ENCODE assay signal across 20 mouse cellular contexts in the genomic region with DNA sequence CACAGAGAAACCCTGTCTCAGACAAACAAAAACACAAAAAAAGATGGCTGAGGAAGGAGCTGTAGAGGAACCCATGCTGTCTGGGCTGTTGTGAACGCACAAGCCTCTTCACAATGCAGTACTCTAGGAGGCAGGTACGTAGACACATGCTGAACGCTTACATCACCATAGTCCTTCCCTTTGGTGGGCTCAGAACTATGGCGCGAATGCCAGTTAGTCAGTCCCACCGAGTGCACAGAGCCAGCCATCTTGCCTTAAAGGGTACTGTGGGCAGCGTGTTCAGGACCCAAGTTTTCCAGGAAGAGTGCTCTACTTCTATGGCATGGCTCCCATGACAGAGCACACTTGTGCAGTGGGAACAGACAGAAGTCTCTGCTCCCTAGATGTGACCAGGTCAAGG. TPM values are rescaled to one million over a fixed set of nuclear protein-coding genes. Genes with fewer than 3 reads are reported as not detected.
DNase-seq lines count a peak whose midpoint lies in the region; ATAC-seq and TF ChIP-seq lines count a peak whose summit lies in the region.
"Had no signal": no experiment of that assay in that cellular context is flagged by ENCODE, and none has a peak within 500 bp of the region (broad histone marks: within the 10 kb centered on the region; RNA-seq: fewer than 3 reads in every experiment).

No protein-coding gene starts in this region.

- no peak for TF ChIP-seq CTCF in hindbrain, postnatal 0 days (IDR thresholded peaks at IDR 0.05; ENCODE audit: low read depth)

- WGBS in hindbrain, embryonic 11.5 days: 90% methylated on average over 7 of the region's 7 CpGs
- WGBS in hindbrain, postnatal 0 days: 83% methylated on average over 7 of the region's 7 CpGs
- WGBS in embryonic facial prominence, embryonic 10.5 days: 94% methylated on average over 7 of the region's 7 CpGs
- 91% methylated on average over 7 of the region's 7 CpGs for WGBS in forebrain, embryonic 14.5 days
- 88% methylated on average over 7 of the region's 7 CpGs for WGBS in midbrain, embryonic 13.5 days

- H3K9me3 ChIP-seq in hindbrain, embryonic 11.5 days (ENCODE audit: control insufficient read depth, low read length): no peaks in the 10 kb centered on the region
- no peaks in the 10 kb centered on the region for H3K9me3 ChIP-seq in hindbrain, postnatal 0 days (ENCODE audit: low read length)
- H3K9me3 ChIP-seq in embryonic facial prominence, embryonic 10.5 days: no peaks in the 10 kb centered on the region
- H3K9me3 ChIP-seq in forebrain, embryonic 14.5 days (replicated peaks; ENCODE audit: control insufficient read depth, low read length): no peaks in the 10 kb centered on the region
- no peaks in the 10 kb centered on the region for H3K9me3 ChIP-seq in midbrain, embryonic 13.5 days

- ATAC-seq in hindbrain, embryonic 11.5 days (ENCODE audit: low FRiP score): no peak
- no peak for ATAC-seq in hindbrain, postnatal 0 days
- no peak for ATAC-seq in forebrain, embryonic 14.5 days
- no peak for ATAC-seq in midbrain, embryonic 13.5 days

- DNase-seq in hindbrain, embryonic 11.5 days (ENCODE audit: low spot score): no peak
- no peak for DNase-seq in hindbrain, postnatal 0 days (ENCODE audit: low spot score)
- no peak for DNase-seq in embryonic facial prominence, embryonic 10.5 days (ENCODE audit: low spot score)
- no peak for DNase-seq in forebrain, embryonic 14.5 days (ENCODE audit: low spot score)
- DNase-seq in layer of hippocampus, adult 9-10 months (ENCODE audit: low spot score): no peak
- DNase-seq in cerebellum, adult 11-12 months: no peak
- DNase-seq: adrenal gland, adult 2 months; cerebellum, adult 9-10 months; embryo, embryonic 11 days; kidney, postnatal 14 days; lung, embryonic 14.5 days; thymus, adult 18-20 months had no signal

- no peak overlapping the region for H3K9ac ChIP-seq in hindbrain, embryonic 11.5 days (ENCODE audit: low read depth, low read length)
- no peak overlapping the region for H3K9ac ChIP-seq in hindbrain, postnatal 0 days (replicated peaks; ENCODE audit: low read length)
- H3K9ac ChIP-seq in forebrain, embryonic 14.5 days (ENCODE audit: low read length): no peak overlapping the region
- no peak overlapping the region for H3K9ac ChIP-seq in midbrain, embryonic 13.5 days (replicated peaks)
- H3K9ac ChIP-seq: lung, embryonic 14.5 days had no signal

- peak overlapping the region; percentile 4 for H3K4me3 ChIP-seq in hindbrain, embryonic 11.5 days (ENCODE audit: low read depth, low read length)
- H3K4me3 ChIP-seq in hindbrain, postnatal 0 days (ENCODE audit: low read length): no peak overlapping the region
- H3K4me3 ChIP-seq in embryonic facial prominence, embryonic 10.5 days: peak overlapping the region; percentile 66
- H3K4me3 ChIP-seq in forebrain, embryonic 14.5 days (ENCODE audit: low read depth, low read length): no peak overlapping the region
- peak overlapping the region; percentile 4; the same call in 1 of the 2 replicates for H3K4me3 ChIP-seq in midbrain, embryonic 13.5 days (replicated peaks)

- peaks cover 14% of the 10 kb centered on the region for H3K4me1 ChIP-seq in hindbrain, embryonic 11.5 days (replicated peaks; ENCODE audit: control insufficient read depth, insufficient read depth, low read length)
- H3K4me1 ChIP-seq in hindbrain, postnatal 0 days (ENCODE audit: insufficient read depth, low read length): peaks cover 11% of the 10 kb centered on the region
- peaks cover 62% of the 10 kb centered on the region for H3K4me1 ChIP-seq in embryonic facial prominence, embryonic 10.5 days
- peaks cover 28% of the 10 kb centered on the region for H3K4me1 ChIP-seq in forebrain, embryonic 14.5 days (ENCODE audit: control insufficient read depth, insufficient read depth, low read length)
- H3K4me1 ChIP-seq in midbrain, embryonic 13.5 days (replicated peaks): peaks cover 68% of the 10 kb centered on the region

- H3K27ac ChIP-seq in hindbrain, embryonic 11.5 days (ENCODE audit: low read depth, low read length): peak overlapping the region; percentile 98
- no peak overlapping the region for H3K27ac ChIP-seq in hindbrain, postnatal 0 days
- no peak overlapping the region for H3K27ac ChIP-seq in embryonic facial prominence, embryonic 10.5 days (replicated peaks)
- peak overlapping the region; percentile 97 for H3K27ac ChIP-seq in forebrain, embryonic 14.5 days (ENCODE audit: low read depth, low read length)
- H3K27ac ChIP-seq in midbrain, embryonic 13.5 days: peak overlapping the region; percentile 97
- H3K27ac ChIP-seq: macrophage had no signal

- H3K36me3 ChIP-seq in hindbrain, embryonic 11.5 days (ENCODE audit: control insufficient read depth, insufficient read depth, low read length): 0 out of 2 replicates have a peak, but pooled peaks cover 3% of the 10 kb centered on the region
- no peaks in the 10 kb centered on the region for H3K36me3 ChIP-seq in hindbrain, postnatal 0 days (ENCODE audit: insufficient read depth, low read length)
- H3K36me3 ChIP-seq in embryonic facial prominence, embryonic 10.5 days (replicated peaks): peaks cover 8% of the 10 kb centered on the region
- H3K36me3 ChIP-seq in forebrain, embryonic 14.5 days (ENCODE audit: control insufficient read depth, insufficient read depth, low read length): peaks cover 5% of the 10 kb centered on the region; the same call in 1 of the 2 replicates
- H3K36me3 ChIP-seq in midbrain, embryonic 13.5 days: no peaks in the 10 kb centered on the region
- H3K36me3 ChIP-seq: G1E had no signal

- H3K4me2 ChIP-seq in hindbrain, embryonic 11.5 days (replicated peaks; ENCODE audit: low read depth, low read length): peak overlapping the region; percentile 83
- H3K4me2 ChIP-seq in hindbrain, postnatal 0 days (ENCODE audit: low read depth, low read length): no peak overlapping the region
- H3K4me2 ChIP-seq in forebrain, embryonic 14.5 days (ENCODE audit: low read length): peak overlapping the region; percentile 81; the same call in 1 of the 2 replicates
- peak overlapping the region; percentile 65 for H3K4me2 ChIP-seq in midbrain, embryonic 13.5 days (replicated peaks)

- 0 out of 2 replicates have a peak, but pooled peaks cover 3% of the 10 kb centered on the region for H3K27me3 ChIP-seq in hindbrain, embryonic 11.5 days (ENCODE audit: control insufficient read depth, insufficient read depth, low read length)
- no peaks in the 10 kb centered on the region for H3K27me3 ChIP-seq in hindbrain, postnatal 0 days (ENCODE audit: insufficient read depth, low read length)
- peaks cover 77% of the 10 kb centered on the region for H3K27me3 ChIP-seq in embryonic facial prominence, embryonic 10.5 days (replicated peaks; ENCODE audit: low read depth, poor library complexity, severe bottlenecking)
- H3K27me3 ChIP-seq in forebrain, embryonic 14.5 days (replicated peaks; ENCODE audit: control insufficient read depth, insufficient read depth, low read length): no peaks in the 10 kb centered on the region
- H3K27me3 ChIP-seq in midbrain, embryonic 13.5 days: no peaks in the 10 kb centered on the region

RNA-seq across cellular contexts. Expression of a gene that starts 3.9 kb away (rescaled TPM):
- 44.6 and 60.5 TPM in 2 replicates for polyA plus RNA-seq in hindbrain, embryonic 11.5 days (2014; fragmentation: Nextera tagmentation; extraction: Ambion mirVana)
- total RNA-seq in hindbrain, postnatal 0 days (2014; rRNA removed): 50.8 and 58.0 TPM in 2 replicates
- polyA plus RNA-seq in hindbrain, postnatal 0 days (2015; fragmentation: Nextera tagmentation; extraction: Ambion mirVana): 14.2 and 14.7 TPM in 2 replicates
- 19.8 and 26.6 TPM in 2 replicates for polyA plus RNA-seq in embryonic facial prominence, embryonic 10.5 days (2016; fragmentation: Nextera tagmentation; extraction: Ambion mirVana)
- 18.6 and 22.1 TPM in 2 replicates for polyA plus RNA-seq in forebrain, embryonic 14.5 days (2014; fragmentation: Nextera tagmentation; extraction: Ambion mirVana)
- 26.8 and 33.9 TPM in 2 replicates for polyA plus RNA-seq in midbrain, embryonic 13.5 days (2015; fragmentation: Nextera tagmentation; extraction: Ambion mirVana)
- polyA plus RNA-seq: G1E, macrophage had no signal

RNA-seq across cellular contexts. Expression of a gene that starts 12.2 kb away (rescaled TPM):
- 0.94 and 2.4 TPM in 2 replicates for polyA plus RNA-seq in hindbrain, embryonic 11.5 days (2014; fragmentation: Nextera tagmentation; extraction: Ambion mirVana)
- total RNA-seq in hindbrain, postnatal 0 days (2014; rRNA removed): 4.0 and 4.7 TPM in 2 replicates
- 1.2 and 1.9 TPM in 2 replicates for polyA plus RNA-seq in hindbrain, postnatal 0 days (2015; fragmentation: Nextera tagmentation; extraction: Ambion mirVana)
- 2.2 and 2.4 TPM in 2 replicates for polyA plus RNA-seq in embryonic facial prominence, embryonic 10.5 days (2016; fragmentation: Nextera tagmentation; extraction: Ambion mirVana)
- 0.97 and 1.9 TPM in 2 replicates for polyA plus RNA-seq in forebrain, embryonic 14.5 days (2014; fragmentation: Nextera tagmentation; extraction: Ambion mirVana)
- polyA plus RNA-seq in midbrain, embryonic 13.5 days (2015; fragmentation: Nextera tagmentation; extraction: Ambion mirVana): 1.1 and 1.2 TPM in 2 replicates

RNA-seq across cellular contexts. Expression of a gene that starts 26.8 kb away (rescaled TPM):
- polyA plus RNA-seq in hindbrain, embryonic 11.5 days (2014; fragmentation: Nextera tagmentation; extraction: Ambion mirVana): 89.6 and 93.7 TPM in 2 replicates
- total RNA-seq in hindbrain, postnatal 0 days (2014; rRNA removed): 90.3 and 117 TPM in 2 replicates
- 82.0 and 82.8 TPM in 2 replicates for polyA plus RNA-seq in hindbrain, postnatal 0 days (2015; fragmentation: Nextera tagmentation; extraction: Ambion mirVana)
- polyA plus RNA-seq in embryonic facial prominence, embryonic 10.5 days (2016; fragmentation: Nextera tagmentation; extraction: Ambion mirVana): 124 and 125 TPM in 2 replicates
- polyA plus RNA-seq in forebrain, embryonic 14.5 days (2014; fragmentation: Nextera tagmentation; extraction: Ambion mirVana): 68.8 and 73.5 TPM in 2 replicates
- 113 and 117 TPM in 2 replicates for polyA plus RNA-seq in midbrain, embryonic 13.5 days (2015; fragmentation: Nextera tagmentation; extraction: Ambion mirVana)

RNA-seq across cellular contexts. Expression of a gene that starts 29.9 kb away (rescaled TPM):
- not detected in 2 replicates for polyA plus RNA-seq in hindbrain, embryonic 11.5 days (2014; fragmentation: Nextera tagmentation; extraction: Ambion mirVana)
- total RNA-seq in hindbrain, postnatal 0 days (2014; rRNA removed): not detected in 2 replicates
- not detected in 2 replicates for polyA plus RNA-seq in hindbrain, postnatal 0 days (2015; fragmentation: Nextera tagmentation; extraction: Ambion mirVana)
- polyA plus RNA-seq in embryonic facial prominence, embryonic 10.5 days (2016; fragmentation: Nextera tagmentation; extraction: Ambion mirVana): not detected in 2 replicates
- polyA plus RNA-seq in forebrain, embryonic 14.5 days (2014; fragmentation: Nextera tagmentation; extraction: Ambion mirVana): not detected in 2 replicates
- not detected in 2 replicates for polyA plus RNA-seq in midbrain, embryonic 13.5 days (2015; fragmentation: Nextera tagmentation; extraction: Ambion mirVana)
- total RNA-seq: adrenal gland, adult 2 months; G1E; layer of hippocampus, postnatal 10 days; liver, adult 2 months had no signal
- polyA plus RNA-seq: adrenal gland, adult 2 months; G1E; heart, postnatal 0 days; liver, adult 2 months; lung, embryonic 14.5 days; macrophage; urinary bladder, adult 2 months had no signal

RNA-seq across cellular contexts. Expression of a gene that starts 34.0 kb away (rescaled TPM):
- polyA plus RNA-seq in hindbrain, embryonic 11.5 days (2014; fragmentation: Nextera tagmentation; extraction: Ambion mirVana): not detected in 2 replicates
- not detected in 2 replicates for total RNA-seq in hindbrain, postnatal 0 days (2014; rRNA removed)
- polyA plus RNA-seq in hindbrain, postnatal 0 days (2015; fragmentation: Nextera tagmentation; extraction: Ambion mirVana): 0.42 TPM in 1 of 2 replicates, not detected in the other
- 0.74 and 1.4 TPM in 2 replicates for polyA plus RNA-seq in embryonic facial prominence, embryonic 10.5 days (2016; fragmentation: Nextera tagmentation; extraction: Ambion mirVana)
- 1.1 TPM in 1 of 2 replicates, not detected in the other for polyA plus RNA-seq in forebrain, embryonic 14.5 days (2014; fragmentation: Nextera tagmentation; extraction: Ambion mirVana)
- 0.89 TPM in 1 of 2 replicates, not detected in the other for polyA plus RNA-seq in midbrain, embryonic 13.5 days (2015; fragmentation: Nextera tagmentation; extraction: Ambion mirVana)
- total RNA-seq: adrenal gland, adult 2 months; G1E; layer of hippocampus, postnatal 10 days; left cerebral cortex, postnatal 14 days; liver, adult 2 months had no signal
- polyA plus RNA-seq: G1E; heart, postnatal 0 days; macrophage had no signal

Comparison
In these comparisons a context has a peak if more than half of its experiments do, and no peak if none do; other contexts are left out.
1. H3K27ac ChIP-seq: peak in hindbrain, embryonic 11.5 days (single experiment), forebrain, embryonic 14.5 days (single experiment) and midbrain, embryonic 13.5 days (single experiment); none in hindbrain, postnatal 0 days (single experiment) and embryonic facial prominence, embryonic 10.5 days (single experiment).
2. H3K4me3 ChIP-seq: peak in hindbrain, embryonic 11.5 days (single experiment), embryonic facial prominence, embryonic 10.5 days (single experiment) and midbrain, embryonic 13.5 days (single experiment); none in hindbrain, postnatal 0 days (single experiment) and forebrain, embryonic 14.5 days (single experiment).